Mouse (Mus musculus) adipocyte (in vitro differentiated cells): ENCODE results near the gene Nfat5.

Experiments used
- DNase-seq: peaks from one replicate; pipeline ENCODE4 v3.0.0-alpha.2; 2016; ENCODE audit warnings: low spot score

The Nfat5 gene

DNA sequence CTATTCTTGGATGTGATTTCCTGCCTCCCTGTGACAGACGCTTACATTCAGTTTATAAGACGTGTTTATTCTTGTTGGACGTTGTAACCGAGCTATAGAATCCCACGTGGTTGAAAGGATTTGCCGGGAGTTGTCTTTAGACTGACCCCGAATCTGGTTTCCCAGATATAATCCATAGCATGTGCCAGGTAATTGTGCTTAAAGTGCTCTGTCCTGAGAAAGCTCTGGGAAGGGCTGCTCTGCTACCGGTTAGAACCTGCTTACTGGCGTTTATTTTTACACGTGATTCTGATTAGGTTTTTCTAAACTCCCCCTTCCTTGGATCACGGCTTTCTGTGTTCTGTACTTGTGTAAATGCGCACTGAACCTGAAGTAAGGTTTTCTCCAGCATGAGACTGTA lies 104.4 kb downstream of the Nfat5 start:
- no peak for DNase-seq

DNA sequence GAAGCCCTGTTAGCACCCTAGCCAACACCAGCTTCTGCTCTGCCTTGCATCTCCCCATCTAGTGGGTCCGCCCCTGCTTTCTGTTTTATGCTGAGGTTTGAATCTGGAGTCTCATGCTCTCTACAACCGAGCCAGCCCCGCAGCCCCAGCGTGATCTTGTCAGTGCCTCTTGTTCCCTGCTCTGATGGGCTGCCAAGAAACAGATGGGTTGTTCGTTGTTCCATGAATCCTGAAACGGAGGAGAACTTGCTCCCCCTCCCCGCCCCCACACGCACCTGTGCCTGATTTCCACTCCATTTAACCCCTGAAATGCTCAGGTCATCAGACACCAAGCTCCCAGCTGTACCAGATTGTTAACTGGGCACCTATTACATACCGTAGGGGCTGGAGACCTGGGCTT lies 106.2 kb downstream of the Nfat5 start:
- DNase-seq, result no peak

DNA sequence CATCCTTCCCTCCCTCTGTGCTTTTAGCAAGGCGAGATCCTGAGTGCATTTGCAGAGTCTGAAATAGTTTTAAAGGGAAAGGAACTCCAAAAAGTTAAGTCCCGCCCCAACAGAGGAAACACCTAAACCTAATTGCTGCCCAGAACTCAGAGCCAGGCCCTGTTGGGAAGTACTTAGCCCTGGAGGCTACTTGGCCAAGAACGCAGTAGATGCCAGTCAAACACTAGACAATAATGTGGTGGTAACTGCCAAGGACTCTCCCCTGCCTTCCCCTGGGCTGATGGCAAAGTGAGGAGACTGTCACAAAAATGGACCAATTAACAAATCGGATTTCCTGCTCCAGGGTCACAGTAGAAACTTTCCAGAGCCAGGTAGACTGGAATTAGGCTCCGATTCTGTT lies 108.6 kb downstream of the Nfat5 start:
- peak; percentile 71 for DNase-seq

DNA sequence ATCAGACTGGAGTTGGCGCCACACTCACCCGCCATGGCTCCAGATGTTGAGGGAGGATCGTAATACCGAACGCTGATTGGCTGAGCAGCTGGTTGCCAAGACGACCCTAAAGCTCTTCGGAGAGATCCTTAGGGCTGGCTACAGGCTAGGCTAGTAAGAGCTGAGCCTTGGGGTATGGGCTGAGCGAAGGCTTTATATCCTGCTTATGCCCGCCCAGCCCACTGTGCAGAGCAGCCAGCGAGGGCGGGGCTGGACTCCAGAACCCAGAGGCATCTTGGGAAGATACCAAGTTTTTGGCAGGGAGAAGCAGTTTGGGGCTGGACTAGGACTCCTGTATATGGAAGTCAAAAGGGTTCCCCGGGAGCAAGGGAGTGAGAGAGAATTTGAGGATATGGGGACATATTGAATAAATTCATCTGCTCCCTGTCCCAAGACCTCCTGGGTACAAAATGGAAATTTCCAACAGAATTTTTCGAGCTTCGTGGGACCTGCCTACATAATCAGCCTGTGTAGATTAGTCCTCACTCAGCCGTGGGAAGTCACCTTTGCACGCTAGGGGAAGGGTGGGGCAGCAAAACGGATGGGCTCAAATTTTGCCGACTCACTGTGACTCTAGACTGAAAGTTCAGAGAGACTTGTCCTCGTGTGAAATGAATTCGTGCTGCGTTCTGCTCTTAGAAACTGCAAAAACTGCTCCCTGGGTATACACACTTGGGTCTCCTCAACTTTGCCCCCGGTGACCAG lies 109.9 kb downstream of the Nfat5 start, which contains the start of gene Nqo1:
TSS of gene Nqo1 (minus strand) at position 169 of the 744 bp plus-strand sequence.
- DNase-seq, result peak; percentile 97

DNA sequence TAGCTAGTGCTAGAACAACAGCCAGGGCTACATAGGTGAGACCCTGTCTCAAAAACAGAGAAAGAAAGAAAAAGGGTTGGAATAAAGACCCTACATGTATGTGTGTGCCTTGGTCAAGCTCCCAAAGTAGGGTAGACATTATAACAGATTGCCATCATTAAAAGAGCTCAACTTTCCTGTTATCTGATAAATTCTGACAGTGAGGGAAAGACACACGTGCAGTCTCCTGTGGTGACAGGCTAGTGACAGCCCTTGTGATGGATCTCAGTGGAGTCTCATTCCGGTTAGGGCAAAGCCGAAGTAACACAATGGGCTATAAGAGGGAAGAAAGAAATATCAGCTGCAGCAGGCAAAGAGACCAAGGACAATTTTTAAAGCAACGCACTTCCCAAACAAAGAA lies 110.8 kb downstream of the Nfat5 start:
- DNase-seq, result no peak

DNA sequence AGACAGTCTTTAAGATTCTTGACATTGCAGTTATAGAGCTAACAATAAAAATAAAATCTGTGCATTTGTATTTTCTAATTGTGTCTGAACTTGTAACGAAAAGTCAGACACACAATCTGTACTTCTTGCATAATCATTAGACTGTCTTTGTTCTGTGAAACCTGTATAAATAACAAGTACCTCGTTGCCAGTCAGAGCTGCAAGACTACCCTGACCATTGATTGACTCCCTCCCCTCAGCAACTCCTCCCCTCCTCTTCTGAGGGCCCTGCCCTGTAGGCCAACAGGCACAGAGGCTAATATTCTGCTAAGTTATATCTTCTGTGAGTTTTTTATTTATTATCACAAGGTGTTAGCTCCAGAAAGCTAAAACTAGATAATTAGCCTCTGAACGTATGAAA lies 112.7 kb downstream of the Nfat5 start:
- no peak for DNase-seq

DNA sequence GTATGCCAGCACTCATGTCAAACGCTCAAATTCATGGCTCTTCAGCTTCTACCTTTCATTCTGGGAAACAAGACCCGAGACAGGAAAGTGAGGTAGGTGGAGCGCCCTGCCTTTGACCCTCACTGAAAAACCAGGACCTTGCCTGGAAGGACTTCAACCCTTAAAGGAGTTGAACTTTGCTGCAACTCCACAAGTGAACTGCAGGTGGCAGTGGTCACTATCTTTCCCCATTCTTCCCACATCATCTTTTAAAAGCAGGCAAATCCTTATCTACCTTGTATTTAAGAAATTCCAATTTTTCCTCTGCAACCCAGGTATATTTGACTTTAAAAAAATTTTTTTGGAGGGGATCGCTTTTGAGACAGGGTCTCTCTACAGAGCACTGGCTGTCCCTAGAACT lies 118.1 kb downstream of the Nfat5 start:
- peak; percentile 79 for DNase-seq

DNA sequence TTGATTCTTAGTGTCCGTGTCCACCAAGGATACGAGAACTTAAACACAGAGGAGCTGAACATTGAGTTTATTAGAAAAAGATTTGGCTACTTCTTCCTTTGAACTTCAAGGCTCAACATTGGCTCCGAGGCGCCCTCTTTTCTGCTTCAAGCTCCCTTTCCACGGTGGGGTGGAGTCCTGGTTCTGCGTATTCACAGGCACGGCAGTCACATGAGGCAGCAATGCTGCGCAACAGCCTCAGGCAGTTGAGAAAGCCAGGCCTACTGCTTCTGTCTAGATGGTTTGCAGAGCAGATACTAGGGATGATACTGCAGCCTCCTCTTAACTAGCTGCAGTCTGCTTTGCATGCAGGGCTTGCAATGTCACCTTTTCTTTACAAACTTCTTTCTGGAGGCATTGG lies 119.3 kb downstream of the Nfat5 start:
- no peak for DNase-seq

DNA sequence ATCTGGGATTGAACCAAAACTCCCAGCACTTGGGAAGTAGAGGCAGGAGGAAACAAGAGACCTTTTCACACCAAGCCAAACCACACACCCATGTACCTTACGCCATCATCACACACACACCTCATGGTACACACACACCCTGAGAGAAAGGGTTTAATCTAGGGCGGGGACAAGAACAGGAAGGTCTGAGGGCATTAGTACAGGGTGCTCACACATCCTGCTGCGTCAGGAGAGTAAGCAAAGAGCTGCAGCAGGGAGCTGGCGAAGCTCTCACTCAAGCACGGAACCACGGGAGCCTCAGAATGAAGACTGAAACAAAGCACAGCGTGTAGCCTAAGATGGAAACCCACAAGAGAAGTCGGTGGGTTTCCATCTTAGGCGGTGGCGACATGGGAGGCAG lies 120.6 kb downstream of the Nfat5 start:
- DNase-seq, result no peak

DNA sequence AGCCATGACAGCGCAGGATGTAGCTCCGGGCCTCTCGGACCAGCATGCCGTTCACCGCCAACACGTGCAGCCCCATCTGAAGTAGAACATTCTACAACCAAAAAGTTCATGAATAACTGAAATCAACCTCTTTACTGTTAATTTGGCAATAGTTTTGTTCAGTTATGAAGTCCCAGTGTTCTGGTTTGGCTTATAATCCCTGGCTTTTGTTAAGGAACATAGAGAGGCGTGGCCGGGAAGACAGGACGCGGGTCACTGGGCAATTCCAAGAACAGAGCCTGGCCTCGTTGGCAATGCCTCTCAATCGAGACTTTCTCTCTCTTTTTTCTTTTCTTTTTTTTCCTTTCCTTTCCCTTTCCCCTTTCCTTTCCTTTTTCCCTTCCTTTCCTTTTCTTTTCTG lies 123.7 kb downstream of the Nfat5 start:
- DNase-seq, result peak; percentile 76

DNA sequence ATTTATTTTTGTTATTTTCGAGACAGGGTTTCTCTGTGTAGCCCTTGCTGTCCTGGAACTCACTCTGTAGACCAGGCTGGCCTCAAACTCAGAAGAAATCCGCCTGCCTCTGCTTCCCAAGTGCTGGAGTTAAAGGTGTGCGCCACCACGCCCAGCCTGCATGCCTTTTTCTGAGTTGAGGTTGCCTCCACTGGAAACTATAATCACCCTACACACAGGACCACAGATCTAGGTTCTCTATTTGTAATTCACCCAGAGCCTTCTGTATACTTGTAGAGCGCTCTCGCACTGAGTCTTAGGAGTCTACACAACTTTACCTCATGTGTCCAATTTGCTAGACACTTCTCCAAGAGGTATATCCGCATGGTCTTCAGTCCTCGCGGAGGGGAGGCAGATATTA lies 130.9 kb downstream of the Nfat5 start:
- no peak for DNase-seq

DNA sequence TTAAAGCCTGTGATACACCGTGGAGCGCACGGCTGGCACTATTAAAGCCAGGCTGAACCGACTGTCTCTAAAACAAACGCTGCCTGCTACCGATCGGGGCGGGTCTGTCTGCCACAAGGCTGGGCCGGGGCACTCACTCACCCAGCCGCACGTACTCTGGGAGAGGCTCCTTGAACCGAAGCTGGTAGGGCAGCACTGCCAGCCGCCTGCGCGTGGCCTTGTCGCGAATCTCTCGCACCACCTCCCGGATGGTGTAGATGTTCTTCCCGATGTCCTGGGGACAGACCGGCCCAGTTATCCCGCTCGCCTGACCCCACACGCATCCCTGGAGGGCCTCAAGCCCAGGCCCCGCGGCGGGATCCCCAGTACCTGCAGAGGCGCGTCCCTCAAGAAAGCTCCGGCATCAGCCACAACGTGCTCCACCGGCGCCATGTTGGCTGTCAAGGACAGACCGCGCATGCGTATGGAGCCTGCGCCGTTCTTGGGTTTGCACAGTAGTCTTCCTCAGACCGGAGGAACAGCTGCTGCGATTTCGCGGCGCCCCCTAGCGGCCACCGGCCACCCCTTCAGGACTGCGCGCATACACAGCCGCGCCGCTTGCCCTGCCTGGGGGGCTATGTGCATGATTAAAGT lies 131.4 kb downstream of the Nfat5 start, which contains the start of gene Nob1:
TSS of gene Nob1 (minus strand) at position 455 of the 633 bp plus-strand sequence.
- peak; percentile 99 for DNase-seq

DNA sequence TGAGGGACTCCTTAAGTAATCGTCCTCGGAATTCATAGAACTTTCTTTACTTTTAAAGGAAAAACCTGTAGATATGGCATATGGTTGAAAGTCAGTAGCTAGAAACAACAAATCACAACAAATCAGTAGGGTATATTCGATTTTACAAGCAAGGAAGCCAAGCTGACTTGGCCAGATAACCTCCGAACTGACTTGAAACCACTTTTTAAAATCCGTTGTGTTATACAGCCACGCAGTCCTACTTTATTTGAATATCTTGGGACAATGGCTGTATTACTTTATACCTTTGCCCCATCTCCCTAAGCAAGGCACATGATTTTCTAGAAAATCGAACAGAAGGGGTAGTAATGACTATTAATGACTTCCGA lies 131.9 kb downstream of the Nfat5 start:
- no peak for DNase-seq
